Mouse (Mus musculus) stomach, postnatal 0 days (tissue): ENCODE results near the gene Bms1.

Source experiments
- CTCF ChIP-seq: IDR thresholded peaks from 2 replicates; pipeline ENCODE4 v1.5.1; 2016; ENCODE audit warnings: antibody characterized with exemption, low read depth, mild to moderate bottlenecking, moderate library complexity
- EP300 ChIP-seq: optimal IDR thresholded peaks from 2 replicates; pipeline ENCODE3; 2016; ENCODE audit warnings: antibody characterized with exemption

- TF ChIP-seq CTCF = no peak
- no peak for TF ChIP-seq EP300
Observed at GRCm38 (mm10) chr6:118335934-118336450, 83.3 kb downstream of the Bms1 start.
